Mouse (Mus musculus): ENCODE data around the gene Chrnb2.

Chrnb2 gene

GRCm38 (mm10) chr3:89704064-89704463, 60.4 kb downstream of the Chrnb2 start:
- DNase-seq = no peak

- no peak for DNase-seq
Measured at GRCm38 (mm10) chr3:89703596-89703995, 60.8 kb downstream of the Chrnb2 start.

GRCm38 (mm10) chr3:89700461-89700860, 64.0 kb downstream of the Chrnb2 start:
- no peak for DNase-seq

- no peak for DNase-seq
Measured at GRCm38 (mm10) chr3:89698958-89699357, 65.5 kb downstream of the Chrnb2 start.

Data from kidney, adult 18-20 months (tissue).